Mouse (Mus musculus) erythroblast, embryonic 14.5 days (primary cell): Measurements from ENCODE around the gene Ncor1. TPM values are rescaled to one million over a fixed set of nuclear protein-coding genes. Genes with fewer than 3 reads are reported as not detected.
"Not testable (repeated sequence)": the region's sequence is repeated elsewhere in the genome, so short reads cannot be mapped to it uniquely, and the experiment has no call there.

Experiments
- H3K27me3 ChIP-seq: 2 replicates; pipeline ENCODE4 v1.6.1; 2012; ENCODE audit warnings: inconsistent platforms; ENCODE audit not compliant: control insufficient read depth
- H3K36me3 ChIP-seq: 2 replicates; pipeline ENCODE4 v1.6.1; 2012; ENCODE audit warnings: mild to moderate bottlenecking, inconsistent platforms; ENCODE audit not compliant: control insufficient read depth
- H3K4me1 ChIP-seq: 2 replicates; pipeline ENCODE4 v1.6.1; 2012; ENCODE audit warnings: inconsistent platforms; ENCODE audit not compliant: control insufficient read depth
- H3K4me3 ChIP-seq: replicated peaks from 2 replicates; pipeline ENCODE3; 2012; ENCODE audit warnings: moderate library complexity, mild to moderate bottlenecking, inconsistent platforms
- H3K9me3 ChIP-seq: 2 replicates; pipeline ENCODE4 v1.6.1; 2012; ENCODE audit warnings: low read length, inconsistent platforms, mixed read lengths; ENCODE audit not compliant: control insufficient read depth
- GATA1 ChIP-seq: IDR thresholded peaks from 2 replicates; pipeline ENCODE4 v1.6.1; 2012; ENCODE audit warnings: low read length, inconsistent platforms, mixed read lengths
- TAL1 ChIP-seq: IDR thresholded peaks from 3 replicates; pipeline ENCODE4 v1.6.1; 2012; ENCODE audit warnings: low read length, inconsistent platforms, mixed read lengths
- polyA plus RNA-seq: library from polyadenylated mRNA; stranded (reverse); fragments of >175 nt; gene quantifications from 2 replicates; pipeline ENCODE4 v1.2.3, GENCODE M21; 2012

The Ncor1 gene
- polyA plus RNA-seq, 1 experiment: 8.1 TPM

DNA sequence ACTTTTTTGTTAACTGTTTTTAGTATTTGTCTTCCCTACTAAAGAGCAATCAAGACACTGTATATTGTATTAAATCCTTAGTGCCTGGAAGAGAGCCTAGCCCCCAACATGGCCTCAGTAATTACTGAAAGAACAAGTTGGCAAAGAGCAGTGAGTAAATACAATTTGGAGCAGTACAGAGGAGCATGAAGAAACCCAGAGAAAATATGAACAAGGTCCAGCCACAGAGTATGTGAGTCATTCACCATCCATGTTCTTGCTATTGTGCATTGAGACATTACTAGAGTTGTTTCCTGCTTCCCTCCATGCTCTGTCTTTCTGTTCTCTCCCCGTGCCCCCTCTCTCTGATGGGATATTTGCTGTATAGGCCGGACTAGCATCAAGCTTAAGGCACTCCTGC lies 164.2 kb downstream of the Ncor1 start:
- Histone ChIP-seq H3K4me3 (no peak overlapping the region), H3K36me3 (peaks cover 16% of the 10 kb centered on the region), H3K27me3 (no peaks in the 10 kb centered on the region), H3K9me3 (no peaks in the 10 kb centered on the region), H3K4me1 (no peaks in the 10 kb centered on the region)
- TF ChIP-seq GATA1 (no peak), TAL1 (no peak)

DNA sequence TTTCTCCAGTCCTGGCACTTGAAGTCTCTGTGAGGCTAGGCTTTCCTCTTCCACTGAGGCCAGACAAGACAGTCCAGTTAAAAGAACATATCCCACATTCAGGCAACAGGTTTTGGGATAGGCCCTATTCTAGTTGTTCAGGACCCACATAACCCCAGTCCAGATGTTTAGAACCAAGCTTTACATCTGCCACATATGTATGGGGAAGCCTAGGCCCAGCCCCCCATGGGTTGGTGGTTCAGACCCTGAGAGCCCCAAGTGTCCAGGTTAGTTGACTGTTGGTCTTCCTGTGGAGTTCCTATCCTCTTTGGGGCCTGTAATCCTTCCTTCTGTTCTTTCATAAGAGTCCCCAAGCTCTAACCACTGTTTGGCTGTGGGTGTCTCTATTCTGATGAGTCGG lies 170.6 kb downstream of the Ncor1 start:
- peaks cover 37% of the 10 kb centered on the region for H3K36me3 ChIP-seq

DNA sequence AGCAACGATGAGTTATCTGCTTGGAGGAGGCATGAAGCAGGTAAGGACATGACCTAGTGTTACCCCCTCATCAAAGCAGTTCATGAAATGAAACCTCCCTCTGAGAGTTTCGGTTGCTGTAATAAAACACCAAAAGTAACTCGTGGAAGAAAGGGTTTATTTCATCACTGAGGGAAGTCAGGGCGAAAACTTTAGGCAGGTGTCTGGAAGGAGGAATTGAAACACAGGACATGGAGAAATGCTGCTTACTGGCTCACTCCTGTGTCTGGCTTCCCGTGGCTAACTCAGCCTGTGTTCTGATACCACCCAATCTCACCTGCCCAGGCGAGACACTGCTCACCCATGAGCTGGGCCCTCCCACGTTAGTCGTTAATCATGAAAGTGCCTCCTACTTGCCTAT lies 173.3 kb downstream of the Ncor1 start:
- Histone ChIP-seq H3K4me1 (peaks cover 16% of the 10 kb centered on the region), H3K4me3 (no peak overlapping the region), H3K36me3 (peaks cover 38% of the 10 kb centered on the region), H3K9me3 (no peaks in the 10 kb centered on the region), H3K27me3 (no peaks in the 10 kb centered on the region)
- TF ChIP-seq GATA1 (no peak), TAL1 (no peak)

More for the DNA sequence above, 170.6 kb downstream of the Ncor1 start:
- Histone ChIP-seq H3K4me3 (no peak overlapping the region), H3K9me3 (no peaks in the 10 kb centered on the region), H3K4me1 (no peaks in the 10 kb centered on the region; the same call in 1 of the 2 replicates), H3K27me3 (no peaks in the 10 kb centered on the region)
- TF ChIP-seq TAL1 (no peak), GATA1 (no peak)

DNA sequence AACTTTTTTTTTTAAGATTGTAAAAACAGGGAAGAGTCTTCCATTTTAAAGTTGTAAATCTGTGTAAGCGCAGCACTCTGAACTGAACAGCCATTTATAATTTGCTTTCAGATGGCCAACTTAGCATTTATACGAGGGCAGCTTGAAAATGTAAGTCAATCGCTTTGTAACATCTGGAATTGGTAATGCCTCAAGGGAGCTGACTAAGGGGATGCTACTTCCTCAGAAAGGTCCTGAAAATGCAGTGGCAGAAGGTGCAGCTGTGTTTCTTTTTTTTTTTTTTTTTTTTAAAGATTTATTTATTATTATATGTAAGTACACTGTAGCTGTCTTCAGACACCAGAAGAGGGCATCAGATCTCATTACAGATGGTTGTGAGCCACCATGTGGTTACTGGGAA lies 174.3 kb downstream of the Ncor1 start:
- Histone ChIP-seq H3K36me3 (peaks cover 36% of the 10 kb centered on the region), H3K4me1 (peaks cover 20% of the 10 kb centered on the region)
- not testable (repeated sequence) for H3K27me3 ChIP-seq, H3K4me3 ChIP-seq, H3K9me3 ChIP-seq

DNA sequence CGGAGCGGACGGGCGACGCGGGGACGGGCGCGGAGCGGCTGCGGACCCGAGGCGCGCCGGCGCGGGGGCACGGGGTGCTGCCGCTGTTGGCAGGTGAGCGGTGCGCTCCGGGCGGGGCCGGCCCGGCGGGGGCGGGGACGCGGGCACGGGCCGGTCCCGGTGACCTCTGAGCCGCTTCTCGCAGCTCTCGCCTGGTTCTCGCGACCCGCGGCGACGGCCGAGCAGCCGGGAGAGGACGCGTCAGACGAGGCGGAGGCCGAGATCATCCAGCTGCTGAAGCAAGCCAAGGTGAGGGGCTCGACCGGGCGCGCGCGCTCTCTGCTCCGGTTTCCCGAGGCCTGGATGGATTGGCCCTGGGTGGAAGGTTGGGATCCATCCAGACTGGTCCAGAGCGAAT lies 176.7 kb downstream of the Ncor1 start:
- H3K4me1 ChIP-seq: peaks cover 36% of the 10 kb centered on the region
- H3K4me3 ChIP-seq: peak overlapping the region; percentile 88
- no peaks in the 10 kb centered on the region for H3K9me3 ChIP-seq
- peaks cover 25% of the 10 kb centered on the region for H3K36me3 ChIP-seq
- TF ChIP-seq GATA1 (no peak), TAL1 (no peak)
- no peaks in the 10 kb centered on the region for H3K27me3 ChIP-seq

DNA sequence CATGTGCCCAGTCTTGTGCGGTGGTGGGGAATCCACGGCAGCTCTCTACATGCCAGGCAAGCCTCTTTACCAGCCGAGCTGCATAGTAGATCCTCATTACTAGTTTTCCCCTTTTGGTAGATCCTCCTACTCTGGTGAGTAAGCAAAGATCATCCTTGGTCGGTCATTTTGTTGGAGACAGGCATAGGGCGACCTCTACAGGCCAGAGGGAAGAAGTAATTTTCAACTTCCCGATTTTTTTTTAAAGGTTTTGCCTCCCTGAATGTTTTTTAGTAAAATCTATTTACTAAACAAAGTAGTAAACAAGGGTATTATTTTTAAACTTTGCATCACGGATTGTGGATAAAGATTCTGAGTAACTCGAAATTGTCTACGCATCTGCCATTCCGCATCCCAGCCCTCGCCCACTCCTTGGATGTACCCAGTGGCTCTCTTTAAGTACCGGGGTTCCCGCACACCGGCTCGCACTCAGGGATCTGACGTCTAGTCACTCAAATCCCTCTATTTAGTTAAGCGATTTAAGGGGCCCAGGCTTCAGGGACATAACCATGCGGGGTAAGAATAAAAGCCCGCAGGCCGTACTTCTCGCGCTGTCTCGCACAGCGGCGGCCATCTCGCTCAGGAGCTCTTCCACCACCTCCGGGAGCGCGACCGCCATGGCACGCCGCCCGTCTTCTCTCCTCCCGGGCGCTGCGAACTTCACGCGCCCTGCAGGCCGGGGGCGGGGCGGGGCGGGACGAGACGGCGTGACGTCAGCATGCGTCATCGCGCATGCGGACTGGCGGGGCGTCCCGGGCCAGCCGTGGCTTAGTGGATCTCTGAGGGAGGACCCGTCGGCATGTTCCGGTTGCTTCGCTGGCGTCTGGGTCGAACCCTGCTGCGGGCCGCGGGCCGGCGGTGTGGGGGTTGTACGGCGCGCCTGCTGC lies 177.4 kb downstream of the Ncor1 start, which contains the start of the genes Zswim7 and Ttc19:
Zswim7 (minus strand) TSS at position 701 of the 926 bp plus-strand sequence.
Ttc19 (plus strand) TSS at position 799 of the 926 bp plus-strand sequence.
- H3K36me3 ChIP-seq: peaks cover 23% of the 10 kb centered on the region
- H3K4me3 ChIP-seq: peak within 1 kb of the TSS; percentile 88
- H3K4me1 ChIP-seq: peaks cover 36% of the 10 kb centered on the region
- no peaks in the 10 kb centered on the region for H3K9me3 ChIP-seq
- H3K27me3 ChIP-seq: no peaks in the 10 kb centered on the region
- TF ChIP-seq GATA1: no peak
- TF ChIP-seq TAL1: no peak

DNA sequence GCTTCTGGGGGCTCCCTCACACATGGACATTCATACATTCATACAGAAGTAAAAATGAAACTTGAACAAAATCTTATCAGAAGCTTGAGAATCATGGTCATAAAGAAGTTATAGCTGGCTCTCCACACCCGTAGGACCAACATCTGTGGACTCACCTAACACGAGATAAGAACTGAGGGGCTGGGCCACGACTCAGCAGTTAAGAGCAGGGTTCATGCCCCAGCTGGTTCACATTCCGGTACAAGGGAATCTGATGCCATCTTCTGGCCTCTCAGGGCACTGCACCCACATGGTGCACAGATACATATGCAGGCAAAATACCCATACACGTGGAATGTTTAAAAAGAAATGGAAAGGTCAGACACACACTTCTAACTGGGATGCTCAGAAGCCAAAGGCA lies 180.3 kb downstream of the Ncor1 start:
- H3K36me3 ChIP-seq: peaks cover 3% of the 10 kb centered on the region; the same call in 1 of the 2 replicates
- H3K9me3 ChIP-seq: no peaks in the 10 kb centered on the region
- H3K27me3 ChIP-seq: no peaks in the 10 kb centered on the region
- H3K4me1 ChIP-seq: peaks cover 36% of the 10 kb centered on the region
- TF ChIP-seq TAL1: peak; percentile 42; the same call in 1 of the 3 replicates
- TF ChIP-seq GATA1: peak; percentile 37; the same call in 1 of the 2 replicates
- H3K4me3 ChIP-seq: peak overlapping the region; percentile 17

DNA sequence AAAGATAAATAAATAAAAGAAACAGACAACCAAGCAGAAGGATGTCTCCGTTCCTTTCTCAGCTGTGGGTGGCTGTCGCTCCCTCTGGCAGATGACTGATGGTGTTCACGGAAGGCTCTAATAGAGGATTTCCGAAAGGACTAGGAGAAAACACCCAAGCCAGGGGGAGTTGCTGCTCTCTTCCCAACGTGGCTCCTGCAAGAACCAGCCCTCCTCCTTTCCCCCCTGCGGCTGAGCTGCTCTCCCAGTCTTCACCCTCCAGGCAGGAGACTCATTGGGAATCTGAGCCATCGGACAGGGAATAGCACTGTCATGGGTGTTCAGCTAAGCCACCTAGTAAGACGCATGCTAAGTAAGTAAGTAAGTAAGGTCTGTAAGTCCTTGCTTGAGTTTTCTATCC lies 181.3 kb downstream of the Ncor1 start:
- H3K4me3 ChIP-seq: no peak overlapping the region
- no peaks in the 10 kb centered on the region for H3K9me3 ChIP-seq
- no peaks in the 10 kb centered on the region for H3K27me3 ChIP-seq
- no peaks in the 10 kb centered on the region for H3K36me3 ChIP-seq
- H3K4me1 ChIP-seq: peaks cover 34% of the 10 kb centered on the region
- TF ChIP-seq TAL1: no peak
- no peak for TF ChIP-seq GATA1

DNA sequence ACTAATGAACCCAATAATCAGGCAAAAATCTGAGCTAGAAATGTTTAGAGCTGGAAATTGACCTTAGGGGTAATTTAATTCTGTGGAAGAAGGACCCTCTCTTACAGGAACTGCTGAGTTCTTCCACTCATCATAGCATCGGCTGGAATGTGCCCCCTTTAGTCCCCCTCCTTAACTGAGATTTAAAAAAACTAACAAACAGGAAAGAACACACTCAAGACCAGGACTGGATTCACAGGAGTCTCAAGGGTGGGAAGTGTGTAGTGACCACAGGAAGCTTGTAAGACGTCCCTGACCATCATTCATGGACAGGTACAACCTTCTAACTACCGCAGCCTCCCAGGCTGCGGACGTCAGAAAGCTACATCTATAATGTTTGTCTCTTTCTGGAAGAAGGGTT lies 187.5 kb downstream of the Ncor1 start:
- Histone ChIP-seq H3K4me3 (no peak overlapping the region), H3K9me3 (no peaks in the 10 kb centered on the region), H3K27me3 (no peaks in the 10 kb centered on the region), H3K4me1 (no peaks in the 10 kb centered on the region), H3K36me3 (no peaks in the 10 kb centered on the region; the same call in none of the 2 replicates)
- no peak for TF ChIP-seq TAL1
- TF ChIP-seq GATA1: no peak
